Mouse (Mus musculus): ENCODE data around the gene Katnal1. TPM values are rescaled to one million over a fixed set of nuclear protein-coding genes. Genes with fewer than 3 reads are reported as not detected.

Katnal1 gene
- polyA plus RNA-seq, 2 experiments: 5.1 to 7.6 TPM

DNA sequence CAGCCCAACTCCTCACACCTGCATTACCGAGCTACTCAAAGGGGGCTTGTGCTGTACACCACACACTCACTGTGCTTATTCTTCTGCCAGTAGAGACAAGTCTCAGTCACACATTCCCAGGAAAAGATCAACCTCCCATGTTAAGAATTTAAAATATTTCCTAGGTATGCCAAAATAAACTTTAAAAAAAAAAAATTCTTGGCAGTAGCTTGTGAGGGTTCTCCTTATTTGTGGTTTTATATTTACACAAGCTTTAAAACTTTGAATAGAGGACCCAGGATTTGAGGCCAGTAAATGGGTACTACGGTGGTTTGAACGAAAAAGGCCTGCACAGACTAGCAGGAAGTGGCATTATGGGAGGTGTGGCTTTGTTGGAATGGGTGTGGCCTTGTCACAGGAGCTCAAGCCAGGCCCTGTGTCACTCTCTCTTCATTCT lies 7.4 kb upstream of the Katnal1 start:
- no peak overlapping the region for H3K4me3 ChIP-seq (ENCODE audit: insufficient read depth in 1 of 2, low read depth in 2 of 2, low read length in 2 of 2)
- no peak for DNase-seq (ENCODE audit: low read depth in 3 of 3, low spot score in 3 of 3)
- H3K9ac ChIP-seq (replicated peaks): no peak overlapping the region
- no peaks in the 10 kb centered on the region for H3K36me3 ChIP-seq (replicated peaks; ENCODE audit: control insufficient read depth, insufficient read depth, low read depth)
- no peaks in the 10 kb centered on the region for H3K27me3 ChIP-seq (ENCODE audit: control insufficient read depth, insufficient read depth, low read length)
- H3K4me2 ChIP-seq (ENCODE audit: low read depth): no peak overlapping the region
- H3K27ac ChIP-seq: peak overlapping the region; percentile 81
- no peak for ATAC-seq (ENCODE audit: insufficient read depth)
- no peak for TF ChIP-seq CTCF (IDR thresholded peaks at IDR 0.05; ENCODE audit: low read depth)
- no peak for TF ChIP-seq EP300 (IDR thresholded peaks at IDR 0.05; ENCODE audit: low read depth)
- 77% methylated on average over 3 of the region's 3 CpGs for WGBS (ENCODE audit: insufficient replicate concordance)
- H3K9me3 ChIP-seq (ENCODE audit: control insufficient read depth, low read length): no peaks in the 10 kb centered on the region
- peaks cover 25 to 40% of the 10 kb centered on the region in 2 experiments for H3K4me1 ChIP-seq (replicated peaks; ENCODE audit: control insufficient read depth in 2 of 2, insufficient read depth in 2 of 2, low read length in 1 of 2)

- no peak for TF ChIP-seq CTCF (IDR thresholded peaks at IDR 0.05; ENCODE audit: low read depth)
- no peak for TF ChIP-seq EP300 (IDR thresholded peaks at IDR 0.05; ENCODE audit: low read depth)
- H3K4me3 ChIP-seq (ENCODE audit: insufficient read depth in 1 of 2, low read depth in 2 of 2, low read length in 2 of 2): no peak overlapping the region
- H3K4me1 ChIP-seq (replicated peaks; ENCODE audit: control insufficient read depth in 2 of 2, insufficient read depth in 2 of 2, low read length in 1 of 2): peaks cover 26 to 43% of the 10 kb centered on the region in 2 experiments
- no peaks in the 10 kb centered on the region for H3K9me3 ChIP-seq (ENCODE audit: control insufficient read depth, low read length)
- no peaks in the 10 kb centered on the region for H3K27me3 ChIP-seq (ENCODE audit: control insufficient read depth, insufficient read depth, low read length)
- peak overlapping the region; percentile 81 for H3K27ac ChIP-seq
- ATAC-seq (ENCODE audit: insufficient read depth): peak; percentile 39
- no peak for DNase-seq (ENCODE audit: low read depth in 3 of 3, low spot score in 3 of 3)
- 20% methylated on average over 6 of the region's 6 CpGs for WGBS (ENCODE audit: insufficient replicate concordance)
- peak overlapping the region; percentile 53 for H3K4me2 ChIP-seq (ENCODE audit: low read depth)
- H3K36me3 ChIP-seq (replicated peaks; ENCODE audit: control insufficient read depth, insufficient read depth, low read depth): no peaks in the 10 kb centered on the region
- H3K9ac ChIP-seq (replicated peaks): peak overlapping the region; percentile 24; the same call in 1 of the 2 replicates
Measured at GRCm38 (mm10) chr5:148935871-148936270, 6.8 kb upstream of the Katnal1 start.

DNA sequence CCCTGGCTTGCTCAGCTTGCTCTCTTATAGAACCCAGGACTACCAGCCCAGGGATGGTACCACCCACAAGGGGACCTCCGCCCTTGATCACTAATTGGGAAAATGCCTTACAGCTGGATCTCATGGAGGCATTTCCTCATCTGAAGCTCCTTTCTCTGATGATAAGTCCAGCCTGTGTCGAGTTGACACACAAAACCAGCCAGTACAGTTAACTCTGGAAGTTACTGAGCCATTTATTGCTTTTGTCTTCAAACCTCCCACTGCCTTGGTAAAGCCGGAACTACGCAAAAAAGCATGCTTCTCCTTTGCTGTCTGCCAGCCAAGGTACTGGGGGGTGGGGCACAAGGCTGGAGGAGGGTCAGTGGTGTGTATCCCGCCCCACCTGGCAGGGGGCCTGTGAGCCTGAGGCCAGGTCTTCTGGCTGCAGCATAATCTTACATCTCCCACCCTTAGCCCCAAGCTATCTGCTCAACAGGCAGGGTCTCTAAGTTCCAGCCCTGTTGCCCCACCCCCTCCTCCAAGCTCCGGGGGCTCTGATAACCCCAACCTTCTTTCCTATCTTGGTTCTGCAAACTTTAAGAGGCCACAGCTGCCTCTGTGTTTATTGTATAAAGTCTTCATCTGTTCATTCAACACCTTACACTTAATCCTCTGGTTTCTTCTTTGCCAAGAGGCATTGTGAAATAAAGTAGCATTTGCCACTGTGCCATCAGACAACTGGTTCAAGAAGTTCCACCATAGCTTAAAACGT lies 6.1 kb upstream of the Katnal1 start:
- DNase-seq (ENCODE audit: low read depth in 3 of 3, low spot score in 3 of 3): peak; percentile 65 to 76 (median 72)
- peak overlapping the region; percentile 52 for H3K9ac ChIP-seq (replicated peaks)
- H3K27ac ChIP-seq: peak overlapping the region; percentile 81
- H3K4me2 ChIP-seq (ENCODE audit: low read depth): peak overlapping the region; percentile 53
- no peak overlapping the region for H3K4me3 ChIP-seq (ENCODE audit: insufficient read depth in 1 of 2, low read depth in 2 of 2, low read length in 2 of 2)
- no peaks in the 10 kb centered on the region for H3K36me3 ChIP-seq (replicated peaks; ENCODE audit: control insufficient read depth, insufficient read depth, low read depth)
- no peaks in the 10 kb centered on the region for H3K27me3 ChIP-seq (ENCODE audit: control insufficient read depth, insufficient read depth, low read length)
- TF ChIP-seq EP300 (IDR thresholded peaks at IDR 0.05; ENCODE audit: low read depth): peak; percentile 95
- no peak for TF ChIP-seq CTCF (IDR thresholded peaks at IDR 0.05; ENCODE audit: low read depth)
- no peaks in the 10 kb centered on the region for H3K9me3 ChIP-seq (ENCODE audit: control insufficient read depth, low read length)
- H3K4me1 ChIP-seq (replicated peaks; ENCODE audit: control insufficient read depth in 2 of 2, insufficient read depth in 2 of 2, low read length in 1 of 2): peaks cover 30 to 47% of the 10 kb centered on the region in 2 experiments
- 14% methylated on average over 7 of the region's 7 CpGs for WGBS (ENCODE audit: insufficient replicate concordance)
- peak; percentile 97 for ATAC-seq (ENCODE audit: insufficient read depth)

DNA sequence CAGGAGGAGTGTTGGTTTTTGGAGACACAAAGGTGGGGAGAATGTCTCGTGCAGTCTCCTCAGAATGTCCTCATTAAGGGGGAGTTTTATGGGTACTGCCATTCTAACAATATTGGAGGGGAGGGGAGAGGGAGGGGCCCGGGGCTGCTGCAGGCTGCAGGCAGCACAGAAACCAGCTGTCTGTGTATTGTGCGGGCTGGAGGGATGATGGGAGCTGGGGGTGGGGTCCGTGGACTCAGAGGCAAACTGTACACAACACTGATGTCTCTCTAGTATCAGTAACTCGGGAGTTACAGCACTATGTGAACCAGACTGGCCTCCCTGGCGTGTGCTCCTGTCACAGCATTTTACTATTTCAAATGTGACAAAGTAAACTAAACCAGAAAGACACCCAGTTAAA lies 5.3 kb upstream of the Katnal1 start:
- Histone ChIP-seq H3K36me3 (replicated peaks; ENCODE audit: control insufficient read depth, insufficient read depth, low read depth) (no peaks in the 10 kb centered on the region), H3K9me3 (ENCODE audit: control insufficient read depth, low read length) (no peaks in the 10 kb centered on the region), H3K4me1 (replicated peaks; ENCODE audit: control insufficient read depth in 2 of 2, insufficient read depth in 2 of 2, low read length in 1 of 2) (peaks cover 31 to 46% of the 10 kb centered on the region in 2 experiments), H3K4me2 (ENCODE audit: low read depth) (peak overlapping the region; percentile 53), H3K4me3 (ENCODE audit: insufficient read depth in 1 of 2, low read depth in 2 of 2, low read length in 2 of 2) (no peak overlapping the region), H3K27ac (peak overlapping the region; percentile 81), H3K9ac (replicated peaks) (peak overlapping the region; percentile 44), H3K27me3 (ENCODE audit: control insufficient read depth, insufficient read depth, low read length) (no peaks in the 10 kb centered on the region)
- DNase-seq (ENCODE audit: low read depth in 3 of 3, low spot score in 3 of 3) (no peak), ATAC-seq (ENCODE audit: insufficient read depth) (no peak)
- TF ChIP-seq EP300 (IDR thresholded peaks at IDR 0.05; ENCODE audit: low read depth): no peak
- no peak for TF ChIP-seq CTCF (IDR thresholded peaks at IDR 0.05; ENCODE audit: low read depth)
- WGBS (ENCODE audit: insufficient replicate concordance): 37% methylated on average over 6 of the region's 6 CpGs

DNA sequence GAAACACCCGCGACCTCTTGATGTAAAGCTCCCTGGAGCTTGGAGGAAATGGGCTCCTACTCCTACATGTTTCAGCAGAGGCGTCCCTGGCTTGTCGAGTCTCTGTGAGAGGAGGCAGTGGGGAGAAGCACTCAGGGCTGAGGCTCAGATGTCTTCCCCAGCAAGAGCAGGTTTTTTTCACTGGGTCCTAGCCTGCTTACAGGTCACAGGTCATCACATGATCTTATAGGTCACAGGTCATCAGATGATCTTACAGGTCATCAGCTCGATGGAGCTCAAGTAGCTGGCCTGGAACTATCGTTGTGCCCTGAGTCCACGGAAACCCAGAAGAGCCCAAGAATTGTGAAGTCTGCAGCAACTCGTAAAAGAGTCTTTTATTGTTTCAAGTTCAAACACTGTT lies 4.6 kb upstream of the Katnal1 start:
- TF ChIP-seq CTCF (IDR thresholded peaks at IDR 0.05; ENCODE audit: low read depth) (no peak), EP300 (IDR thresholded peaks at IDR 0.05; ENCODE audit: low read depth) (no peak)
- H3K27me3 ChIP-seq (ENCODE audit: control insufficient read depth, insufficient read depth, low read length): no peaks in the 10 kb centered on the region
- ATAC-seq (ENCODE audit: insufficient read depth) (no peak), DNase-seq (ENCODE audit: low read depth in 3 of 3, low spot score in 3 of 3) (no peak)
- H3K36me3 ChIP-seq (replicated peaks; ENCODE audit: control insufficient read depth, insufficient read depth, low read depth): no peaks in the 10 kb centered on the region
- peaks cover 36 to 51% of the 10 kb centered on the region in 2 experiments for H3K4me1 ChIP-seq (replicated peaks; ENCODE audit: control insufficient read depth in 2 of 2, insufficient read depth in 2 of 2, low read length in 1 of 2)
- no peak overlapping the region; the same call in 1 of the 2 replicates for H3K9ac ChIP-seq (replicated peaks)
- 67% methylated on average over 8 of the region's 8 CpGs for WGBS (ENCODE audit: insufficient replicate concordance)
- peak overlapping the region; percentile 53; the same call in 1 of the 2 replicates for H3K4me2 ChIP-seq (ENCODE audit: low read depth)
- H3K9me3 ChIP-seq (ENCODE audit: control insufficient read depth, low read length): no peaks in the 10 kb centered on the region
- no peak overlapping the region for H3K4me3 ChIP-seq (ENCODE audit: insufficient read depth in 1 of 2, low read depth in 2 of 2, low read length in 2 of 2)
- H3K27ac ChIP-seq: peak overlapping the region; percentile 6
